Mouse (Mus musculus) right cerebral cortex, postnatal 25 days (tissue): ENCODE results near the gene Opcml.

Experiments
- DNase-seq: peaks from one replicate; pipeline ENCODE4 v3.0.0; 2022

Gene Opcml

GRCm38 (mm10) chr9:28337837-28338236 is 547.3 kb downstream of the Opcml start:
- no peak for DNase-seq

DNA sequence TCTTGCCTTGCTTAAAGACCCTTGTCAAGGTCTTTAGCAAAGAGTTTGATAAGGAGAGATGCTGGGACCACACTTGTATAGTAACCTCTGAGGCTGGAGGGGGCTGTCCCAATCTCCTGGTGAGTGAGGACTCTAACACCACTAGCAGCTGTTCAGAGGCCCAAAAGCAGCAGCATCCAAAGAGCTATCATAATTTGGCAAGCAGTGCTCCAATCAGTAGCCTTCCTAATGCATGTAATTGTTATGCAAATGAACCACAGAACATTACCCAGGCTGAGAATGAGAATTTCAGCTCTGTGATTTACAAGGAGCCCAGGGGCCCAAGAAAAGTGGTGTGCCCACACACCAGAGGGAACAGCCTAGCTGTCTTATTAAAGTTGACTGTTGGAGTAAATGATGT is 564.4 kb downstream of the Opcml start:
- no peak for DNase-seq

GRCm38 (mm10) chr9:28357946-28358345 is 567.4 kb downstream of the Opcml start:
- no peak for DNase-seq

- DNase-seq: no peak
Measured at GRCm38 (mm10) chr9:28360691-28361090, 570.1 kb downstream of the Opcml start.

DNA sequence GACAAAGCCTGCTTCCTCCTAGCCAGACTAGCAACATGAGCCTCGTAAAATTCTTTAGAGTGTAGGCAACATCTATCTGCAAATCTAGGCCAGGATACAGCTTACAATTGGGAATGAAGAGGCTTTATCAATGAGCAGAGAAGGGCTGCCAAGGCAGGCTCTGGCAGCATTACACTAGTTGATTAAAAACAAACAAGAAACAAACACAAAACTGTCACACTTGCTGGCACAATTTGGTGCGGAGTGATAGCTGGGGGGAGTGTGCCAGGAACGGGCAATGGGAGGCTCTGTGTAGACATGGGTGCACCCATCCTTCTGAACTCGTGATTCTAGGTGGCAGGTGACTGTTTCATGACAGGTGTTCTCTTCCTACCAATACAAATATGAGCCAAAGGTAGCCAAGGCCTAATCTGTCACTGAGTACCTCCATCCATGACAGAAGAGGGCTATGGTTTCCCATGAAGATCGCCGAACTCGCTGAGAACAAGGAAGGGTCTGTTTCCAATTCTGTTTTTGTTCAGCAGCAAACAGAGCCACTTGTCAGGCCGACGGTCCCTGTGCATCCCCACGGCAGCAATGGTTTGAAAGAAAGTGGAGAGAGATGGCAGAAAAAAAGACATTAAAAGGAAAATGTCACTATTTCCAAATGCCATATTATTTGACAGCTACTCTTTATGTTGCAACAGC is 574.0 kb downstream of the Opcml start:
- DNase-seq: no peak

DNA sequence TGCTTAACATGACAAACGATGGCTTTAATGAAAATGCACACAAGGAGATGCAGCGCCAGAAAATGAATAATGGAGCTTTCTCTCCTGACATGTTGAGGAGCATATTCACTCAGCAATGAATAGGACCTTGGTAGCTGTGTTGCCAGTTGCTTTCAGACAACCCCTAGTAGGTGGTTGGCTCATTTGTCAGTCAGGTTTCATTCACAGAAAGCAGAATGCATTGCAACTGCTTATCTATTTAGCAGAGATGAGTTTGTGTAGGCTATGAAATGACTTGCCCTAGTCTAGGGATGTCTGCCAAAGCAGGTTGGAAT is 574.5 kb downstream of the Opcml start:
- DNase-seq: no peak

DNA sequence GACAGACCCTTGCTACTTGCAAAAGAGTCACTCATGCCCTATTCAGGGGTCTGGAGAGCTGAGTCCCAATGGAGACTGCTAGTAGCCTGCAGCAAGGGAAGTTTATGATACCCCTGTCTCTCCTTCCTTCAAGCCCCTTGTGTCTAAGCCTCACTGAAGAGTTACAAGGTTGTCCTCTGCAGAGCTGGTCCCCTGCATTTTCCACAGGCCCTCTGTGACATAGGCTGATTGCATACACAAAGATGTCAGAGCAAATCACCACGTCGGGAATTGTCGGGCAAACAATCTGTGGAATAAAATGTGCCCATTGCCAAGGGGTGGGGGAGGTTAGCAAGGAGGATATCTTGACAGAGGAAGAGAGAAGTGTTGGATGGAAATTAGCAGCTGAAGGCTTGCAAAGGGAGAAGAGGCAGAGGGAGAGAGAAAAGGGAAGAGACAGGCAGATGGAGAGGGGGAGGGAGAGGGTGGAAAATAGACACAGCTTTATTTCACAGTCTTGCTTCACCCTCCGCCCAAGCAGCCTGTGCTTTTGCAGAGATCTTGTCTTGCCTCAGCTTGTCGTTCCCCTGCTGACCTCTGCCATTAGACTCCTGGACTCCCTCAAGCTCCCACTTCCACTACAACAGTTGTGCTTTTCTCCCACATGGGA is 596.1 kb downstream of the Opcml start:
- peak; percentile 68 for DNase-seq

GRCm38 (mm10) chr9:28395222-28395621 is 604.6 kb downstream of the Opcml start:
- DNase-seq: no peak

DNA sequence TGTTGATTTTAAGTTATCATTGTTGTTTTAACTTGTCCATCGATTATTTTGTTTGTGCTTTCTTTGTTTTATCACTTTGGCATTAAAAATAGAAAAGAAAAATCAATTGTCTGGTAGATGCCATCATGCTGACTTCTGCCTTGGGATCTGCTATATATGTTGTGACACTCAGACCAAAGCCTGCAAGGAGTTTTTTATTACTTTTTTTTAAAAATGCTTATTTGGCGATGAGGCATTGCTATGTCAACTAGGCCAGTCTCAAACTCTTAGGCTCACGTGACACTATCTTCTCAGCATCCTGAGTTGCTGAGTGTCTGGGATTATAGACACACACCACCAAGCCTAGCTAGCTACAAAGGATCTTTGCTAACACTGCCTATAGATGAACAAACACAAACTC is 605.1 kb downstream of the Opcml start:
- no peak for DNase-seq

- DNase-seq: peak; percentile 78
Measured at GRCm38 (mm10) chr9:28402770-28403650, 612.4 kb downstream of the Opcml start.

DNA sequence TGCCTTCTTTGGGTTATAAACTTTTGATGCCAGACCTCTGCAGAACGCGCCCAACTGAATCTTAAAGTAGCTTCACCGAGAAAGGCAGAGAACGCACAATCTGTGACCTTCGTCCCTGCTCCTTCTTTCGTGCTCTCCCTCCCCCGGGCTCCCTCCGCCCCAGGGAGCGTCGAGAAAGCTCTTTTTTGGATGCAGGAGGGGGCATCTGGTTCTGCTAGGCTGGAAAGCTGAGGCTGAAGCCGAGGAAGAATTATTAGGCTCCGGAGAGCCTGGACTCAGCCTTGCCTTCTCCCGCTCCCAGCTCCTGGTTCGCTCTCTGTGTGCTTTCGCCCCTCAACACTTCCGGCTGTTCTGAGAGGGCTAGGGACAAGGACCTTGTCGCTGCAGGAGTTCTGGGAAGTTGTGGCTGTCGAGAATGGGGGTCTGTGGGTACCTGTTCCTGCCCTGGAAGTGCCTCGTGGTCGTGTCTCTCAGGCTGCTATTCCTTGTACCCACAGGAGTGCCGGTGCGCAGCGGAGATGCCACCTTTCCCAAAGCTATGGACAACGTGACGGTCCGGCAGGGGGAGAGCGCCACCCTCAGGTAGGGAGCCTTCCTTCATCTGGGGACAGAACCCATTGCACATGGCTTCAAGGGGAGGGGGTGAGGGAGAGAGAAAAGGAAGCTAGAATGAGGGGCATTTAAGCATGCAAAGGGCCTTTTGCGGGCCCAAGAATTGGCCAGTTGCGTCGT is 613.4 kb downstream of the Opcml start:
- DNase-seq: peak; percentile 86

DNA sequence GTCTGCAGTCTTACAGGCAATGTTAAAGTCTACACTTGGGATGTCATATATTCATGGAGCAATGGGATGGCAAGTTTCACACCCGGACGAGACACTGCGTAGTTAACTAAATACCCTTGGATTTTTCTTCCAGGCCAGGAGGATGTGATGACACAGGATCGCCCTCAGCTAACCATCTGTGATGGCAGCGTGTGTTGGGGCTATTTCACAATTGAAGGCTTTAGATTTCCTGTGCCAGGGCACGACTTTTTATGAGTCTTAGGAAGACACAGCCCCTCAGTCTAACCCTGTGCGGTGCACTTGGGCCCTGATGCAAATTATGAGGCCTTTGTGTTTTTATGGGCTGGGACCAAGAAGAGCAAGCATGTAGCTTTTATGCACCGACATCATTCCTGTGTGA is 614.0 kb downstream of the Opcml start:
- peak; percentile 15 for DNase-seq

- no peak for DNase-seq
Measured at GRCm38 (mm10) chr9:28405816-28406215, 615.2 kb downstream of the Opcml start.

GRCm38 (mm10) chr9:28420808-28421207 is 630.2 kb downstream of the Opcml start:
- no peak for DNase-seq

DNA sequence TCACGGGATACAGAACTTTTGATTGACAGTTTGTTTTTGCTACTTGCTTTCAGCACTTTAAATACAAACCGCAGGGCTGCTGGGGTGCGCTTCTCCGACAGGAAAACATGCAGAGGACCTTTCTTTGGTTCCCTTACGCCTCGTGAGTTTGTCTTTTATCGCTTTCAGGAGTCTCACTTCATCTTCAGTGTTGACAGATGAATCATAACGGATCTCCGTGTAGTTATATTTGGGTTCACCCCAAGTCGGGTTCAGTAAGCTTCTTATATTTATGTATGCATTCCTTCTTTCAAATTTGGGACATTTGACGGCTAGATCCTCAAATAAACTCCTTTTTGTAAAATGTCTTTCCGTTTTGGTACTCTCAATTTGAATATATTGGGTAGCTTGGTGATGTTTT is 632.8 kb downstream of the Opcml start:
- DNase-seq: no peak

GRCm38 (mm10) chr9:28432159-28432558 is 641.6 kb downstream of the Opcml start:
- DNase-seq: no peak

DNA sequence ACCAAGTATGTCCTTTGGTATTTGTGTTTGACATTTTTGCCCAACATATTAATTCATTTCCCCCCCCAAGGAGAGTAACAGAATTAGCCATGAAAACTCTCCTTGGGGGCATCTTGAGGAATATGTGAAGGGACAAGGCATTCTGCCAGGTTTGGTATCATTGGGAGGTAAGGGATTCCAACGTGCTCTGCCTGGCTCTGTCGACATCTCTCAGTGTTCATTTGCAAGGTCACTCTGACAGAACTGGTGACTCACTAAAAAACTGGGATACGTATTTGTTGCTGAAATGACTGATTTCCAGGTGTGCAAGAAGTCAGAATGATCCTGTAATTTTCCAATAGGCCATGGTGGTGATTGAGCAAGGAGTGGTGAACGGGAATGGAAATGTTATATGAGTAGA is 648.2 kb downstream of the Opcml start:
- no peak for DNase-seq

DNA sequence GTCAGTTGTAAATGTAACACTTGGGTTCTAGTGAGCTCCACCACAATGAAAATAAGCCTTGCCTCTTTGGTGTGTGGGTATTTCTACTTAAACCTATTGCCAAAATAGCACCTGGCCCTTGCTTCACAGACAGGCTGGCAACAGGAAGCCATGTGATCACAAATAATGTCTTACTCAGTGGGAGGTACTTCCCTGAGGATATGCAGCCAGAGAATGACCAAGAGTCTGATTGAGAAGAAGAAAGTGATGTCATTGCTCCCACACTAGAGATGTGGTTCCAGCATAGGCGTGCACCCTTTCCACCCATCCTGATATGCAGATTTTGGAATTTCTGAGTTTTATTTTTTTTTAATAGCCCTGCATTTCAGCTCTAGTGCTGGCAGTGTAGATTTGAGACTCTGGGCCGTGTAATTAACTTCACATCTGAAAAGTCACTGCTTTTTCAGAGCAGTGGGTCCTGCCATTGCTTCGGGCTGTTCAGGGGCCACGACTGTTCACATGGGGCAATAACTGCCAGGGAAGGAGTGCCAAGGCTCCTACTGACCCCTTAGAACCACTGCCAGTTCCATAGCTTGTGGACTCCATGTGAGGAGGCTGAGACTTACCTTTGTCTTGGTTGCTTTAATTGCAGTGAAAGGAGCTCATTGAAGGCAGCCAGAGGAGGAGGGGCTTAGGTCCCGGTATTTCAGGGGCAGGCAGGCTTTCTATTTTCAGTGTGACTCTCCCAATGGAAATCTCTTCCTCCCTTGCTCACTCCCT is 649.0 kb downstream of the Opcml start:
- no peak for DNase-seq

GRCm38 (mm10) chr9:28440192-28440795 is 649.7 kb downstream of the Opcml start:
- DNase-seq: no peak

GRCm38 (mm10) chr9:28444485-28444884 is 653.9 kb downstream of the Opcml start:
- DNase-seq: no peak

DNA sequence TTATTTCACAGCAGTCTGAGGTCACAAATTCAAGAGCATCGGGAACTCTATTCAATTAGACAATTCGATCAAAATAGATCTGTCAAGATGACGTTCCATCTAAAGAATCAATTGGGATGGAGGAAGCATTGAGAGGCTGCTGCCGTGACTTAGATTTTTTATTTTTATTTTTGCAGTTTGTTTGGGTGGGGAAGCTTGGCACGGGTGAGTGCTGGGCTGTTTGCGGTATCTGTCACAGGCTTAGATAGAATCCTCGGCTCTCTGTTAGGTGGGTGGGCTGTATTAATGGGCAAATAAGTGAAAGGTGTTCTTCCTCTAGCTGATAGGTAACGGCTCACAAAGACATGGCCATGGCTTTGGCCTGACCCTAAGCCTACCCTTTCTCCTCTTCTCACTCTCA is 654.4 kb downstream of the Opcml start:
- DNase-seq: no peak

DNA sequence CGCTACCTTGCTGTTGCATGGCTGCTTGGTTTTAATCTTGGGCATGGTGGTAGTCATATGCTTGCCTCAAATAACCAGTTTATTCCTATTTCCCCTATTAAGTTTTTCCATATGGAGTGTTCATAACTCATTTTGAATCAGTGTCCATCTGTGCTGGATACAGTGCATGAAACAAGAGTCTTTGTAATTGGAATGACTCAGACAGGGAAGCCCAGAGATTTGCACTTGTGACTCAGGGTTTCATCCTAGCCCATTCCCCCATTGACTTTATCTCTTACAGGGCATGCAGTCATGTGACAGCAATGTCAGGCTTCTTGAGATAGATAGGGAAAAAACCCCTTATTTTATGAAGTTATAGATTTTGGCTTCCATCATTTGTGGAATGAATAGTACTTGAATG is 655.3 kb downstream of the Opcml start:
- DNase-seq: no peak
